Mouse (Mus musculus) cerebellum, adult 18-20 months (tissue): ENCODE measurements around the gene Fam171b.

ENCODE experiments used
- DNase-seq, 2 experiments: peaks; one replicate each; pipeline ENCODE4 v3.0.0; 2021

The Fam171b gene

GRCm38 (mm10) chr2:83812483-83813272 lies at the start of gene Fam171b:
Fam171b (plus strand) TSS chr2:83812636.
- DNase-seq, result peak; percentile 95 to 98

GRCm38 (mm10) chr2:83766058-83766457 lies 46.4 kb upstream of the Fam171b start:
- no peak for DNase-seq

GRCm38 (mm10) chr2:83766878-83767277 lies 45.6 kb upstream of the Fam171b start:
- no peak for DNase-seq

GRCm38 (mm10) chr2:83768311-83769047 lies 44.0 kb upstream of the Fam171b start:
- no peak for DNase-seq

- peak; percentile 64 to 75 for DNase-seq
These were observed 41.2 kb upstream of the Fam171b start for GRCm38 (mm10) chr2:83771155-83771812.

- DNase-seq, result no peak
These were observed 20.9 kb upstream of the Fam171b start for GRCm38 (mm10) chr2:83791330-83792073.

GRCm38 (mm10) chr2:83792102-83792501 lies 20.3 kb upstream of the Fam171b start:
- DNase-seq, result no peak

- DNase-seq, result no peak
These were observed 16.7 kb upstream of the Fam171b start for GRCm38 (mm10) chr2:83795766-83796165.

GRCm38 (mm10) chr2:83797902-83798497 lies 14.4 kb upstream of the Fam171b start:
- DNase-seq, result no peak

GRCm38 (mm10) chr2:83813273-83813892 lies 947 bp downstream of the Fam171b start:
- DNase-seq, result peak; percentile 47 to 50

- peak; percentile 47 to 51 for DNase-seq
These were observed 1.6 kb downstream of the Fam171b start for GRCm38 (mm10) chr2:83814009-83814408.

- DNase-seq, result no peak
These were observed 3.7 kb downstream of the Fam171b start for GRCm38 (mm10) chr2:83816147-83816546.

- DNase-seq, result peak; percentile 36 to 37
These were observed 12.7 kb downstream of the Fam171b start for GRCm38 (mm10) chr2:83825161-83825560.

- no peak for DNase-seq
These were observed 16.6 kb downstream of the Fam171b start for GRCm38 (mm10) chr2:83828895-83829539.

GRCm38 (mm10) chr2:83832903-83833302 lies 20.5 kb downstream of the Fam171b start:
- DNase-seq, result peak in 1 of 2 experiments; percentile 17

GRCm38 (mm10) chr2:83835313-83836070 lies 23.1 kb downstream of the Fam171b start:
- no peak for DNase-seq

- DNase-seq, result no peak
These were observed 36.1 kb downstream of the Fam171b start for GRCm38 (mm10) chr2:83848495-83848894.

GRCm38 (mm10) chr2:83853423-83853822 lies 41.0 kb downstream of the Fam171b start:
- no peak for DNase-seq

- DNase-seq, result no peak
These were observed 43.8 kb downstream of the Fam171b start for GRCm38 (mm10) chr2:83856236-83856635.

- peak in 1 of 2 experiments; percentile 18 for DNase-seq
These were observed 71.5 kb downstream of the Fam171b start for GRCm38 (mm10) chr2:83883850-83884420.
